8 mouse cellular contexts compared by ENCODE assay signal in the genomic region with DNA sequence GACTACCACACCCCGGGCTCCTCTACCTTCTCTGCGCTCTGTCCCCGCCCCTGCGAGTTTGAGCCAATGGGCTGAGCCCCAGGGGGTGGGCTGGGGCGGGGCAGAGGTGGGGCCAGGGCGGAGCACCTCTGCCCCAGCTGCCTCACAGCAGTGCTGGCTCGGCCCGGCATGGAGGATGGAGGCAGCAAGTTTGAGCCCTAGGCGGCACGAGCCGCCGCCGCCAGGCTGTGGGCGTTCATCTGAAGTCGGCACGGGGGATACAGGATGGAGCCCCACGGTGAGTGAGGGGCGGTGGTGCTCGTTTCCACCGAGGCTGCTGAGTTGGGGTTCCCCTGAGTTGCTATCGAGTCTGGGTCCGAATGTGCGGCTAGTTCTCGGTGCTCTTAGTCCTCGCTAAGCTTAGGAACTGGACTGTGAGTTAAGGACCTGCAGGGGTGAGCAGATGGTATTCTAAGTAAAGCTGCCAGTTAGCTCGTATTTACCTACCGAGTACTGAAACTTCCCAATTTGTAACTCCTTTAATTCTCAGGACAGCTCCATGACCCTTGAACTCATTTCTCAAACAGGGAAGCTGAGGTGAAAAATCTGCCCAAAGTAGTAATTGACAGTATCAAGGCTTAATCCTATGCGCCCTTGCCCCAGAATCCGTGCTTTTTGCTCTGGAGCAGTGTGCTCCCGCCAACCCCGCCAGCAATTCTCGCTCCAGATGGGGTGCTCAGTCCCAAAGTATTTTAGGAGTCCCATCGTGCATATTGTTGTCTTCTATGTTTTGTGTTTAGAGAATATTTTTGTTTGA. TPM values are rescaled to one million over a fixed set of nuclear protein-coding genes. Genes with fewer than 3 reads are reported as not detected.
DNase-seq lines count a peak whose midpoint lies in the region; ATAC-seq and TF ChIP-seq lines count a peak whose summit lies in the region.

No protein-coding gene starts in this region.

- H3K9ac ChIP-seq in forebrain, embryonic 11.5 days (ENCODE audit: low read length): peak overlapping the region; percentile 54
- H3K9ac ChIP-seq in heart, embryonic 15.5 days: peak overlapping the region; percentile 67
- H3K9ac ChIP-seq in liver, embryonic 15.5 days: peak overlapping the region; percentile 51
- H3K9ac ChIP-seq in neural tube, embryonic 12.5 days: peak overlapping the region; percentile 33; the same call in 1 of the 2 replicates
- H3K9ac ChIP-seq in stomach, postnatal 0 days (ENCODE audit: low read length): peak overlapping the region; percentile 66

- peak; percentile 99 for ATAC-seq in forebrain, embryonic 11.5 days (replicated peaks; ENCODE audit: low FRiP score)
- peak; percentile 100 for ATAC-seq in heart, embryonic 15.5 days (replicated peaks; ENCODE audit: insufficient number of reproducible peaks, insufficient read depth, low FRiP score, low read depth)
- peak; percentile 100 for ATAC-seq in liver, embryonic 15.5 days (ENCODE audit: insufficient read depth)
- ATAC-seq in neural tube, embryonic 12.5 days (ENCODE audit: low FRiP score, low read depth): peak; percentile 99
- peak; percentile 100 for ATAC-seq in stomach, postnatal 0 days (ENCODE audit: low FRiP score, low TSS enrichment)

- TF ChIP-seq CTCF in E14TG2a.4 (conservative IDR thresholded peaks at IDR 0.05; ENCODE audit: low read length): no peak
- peak; percentile 14; the same call in 1 of the 2 replicates for TF ChIP-seq CTCF in stomach, postnatal 0 days (IDR thresholded peaks at IDR 0.05; ENCODE audit: low read depth)

- H3K4me1 ChIP-seq in E14TG2a.4 (replicated peaks; ENCODE audit: low read depth, low read length): peaks cover 20% of the 10 kb centered on the region
- peaks cover 4% of the 10 kb centered on the region; the same call in 1 of the 2 replicates for H3K4me1 ChIP-seq in forebrain, embryonic 11.5 days (replicated peaks; ENCODE audit: control insufficient read depth, insufficient read depth, low read length)
- peaks cover 11% of the 10 kb centered on the region for H3K4me1 ChIP-seq in heart, embryonic 15.5 days (replicated peaks)
- peaks cover 17% of the 10 kb centered on the region for H3K4me1 ChIP-seq in liver, embryonic 15.5 days (replicated peaks)
- H3K4me1 ChIP-seq in neural tube, embryonic 12.5 days: peaks cover 3% of the 10 kb centered on the region; the same call in 1 of the 2 replicates
- no peaks in the 10 kb centered on the region for H3K4me1 ChIP-seq in stomach, postnatal 0 days (replicated peaks; ENCODE audit: control insufficient read depth, insufficient read depth)

- H3K27me3 ChIP-seq in E14TG2a.4 (ENCODE audit: insufficient read depth, low read length): 0 out of 2 replicates have a peak, but pooled peaks cover 4% of the 10 kb centered on the region
- no peaks in the 10 kb centered on the region; the same call in 1 of the 2 replicates for H3K27me3 ChIP-seq in forebrain, embryonic 11.5 days (ENCODE audit: control insufficient read depth, insufficient read depth, low read length)
- no peaks in the 10 kb centered on the region for H3K27me3 ChIP-seq in heart, embryonic 15.5 days
- no peaks in the 10 kb centered on the region for H3K27me3 ChIP-seq in liver, embryonic 15.5 days
- H3K27me3 ChIP-seq in neural tube, embryonic 12.5 days (replicated peaks): no peaks in the 10 kb centered on the region
- H3K27me3 ChIP-seq in stomach, postnatal 0 days (ENCODE audit: control insufficient read depth, insufficient read depth, low read length): no peaks in the 10 kb centered on the region

- H3K9me3 ChIP-seq in E14TG2a.4 (ENCODE audit: low read length): no peaks in the 10 kb centered on the region
- H3K9me3 ChIP-seq in forebrain, embryonic 11.5 days (ENCODE audit: control insufficient read depth, low read length): no peaks in the 10 kb centered on the region
- H3K9me3 ChIP-seq in heart, embryonic 15.5 days (replicated peaks): no peaks in the 10 kb centered on the region
- no peaks in the 10 kb centered on the region for H3K9me3 ChIP-seq in liver, embryonic 15.5 days (replicated peaks)
- H3K9me3 ChIP-seq in neural tube, embryonic 12.5 days: no peaks in the 10 kb centered on the region
- H3K9me3 ChIP-seq in stomach, postnatal 0 days (ENCODE audit: control insufficient read depth, low read length): no peaks in the 10 kb centered on the region

- no peaks in the 10 kb centered on the region for H3K36me3 ChIP-seq in E14TG2a.4 (ENCODE audit: insufficient read depth, low read length)
- H3K36me3 ChIP-seq in forebrain, embryonic 11.5 days (ENCODE audit: control insufficient read depth, insufficient read depth, low read length): no peaks in the 10 kb centered on the region
- H3K36me3 ChIP-seq in heart, embryonic 15.5 days: no peaks in the 10 kb centered on the region
- H3K36me3 ChIP-seq in liver, embryonic 15.5 days (replicated peaks): no peaks in the 10 kb centered on the region
- H3K36me3 ChIP-seq in neural tube, embryonic 12.5 days: no peaks in the 10 kb centered on the region
- H3K36me3 ChIP-seq in stomach, postnatal 0 days (ENCODE audit: control insufficient read depth, insufficient read depth, low read length): no peaks in the 10 kb centered on the region

- peak overlapping the region; percentile 84 for H3K4me3 ChIP-seq in E14TG2a.4 (replicated peaks; ENCODE audit: low read length)
- peak overlapping the region; percentile 49 for H3K4me3 ChIP-seq in forebrain, embryonic 11.5 days (ENCODE audit: low read depth, low read length)
- H3K4me3 ChIP-seq in heart, embryonic 15.5 days: peak overlapping the region; percentile 64
- peak overlapping the region; percentile 65 for H3K4me3 ChIP-seq in liver, embryonic 15.5 days (replicated peaks)
- peak overlapping the region; percentile 36 for H3K4me3 ChIP-seq in neural tube, embryonic 12.5 days
- peak overlapping the region; percentile 69 for H3K4me3 ChIP-seq in stomach, postnatal 0 days (ENCODE audit: low read depth, low read length)

- H3K4me2 ChIP-seq in forebrain, embryonic 11.5 days (ENCODE audit: low read depth, low read length, severe bottlenecking): peak overlapping the region; percentile 94
- H3K4me2 ChIP-seq in heart, embryonic 15.5 days: peak overlapping the region; percentile 59
- H3K4me2 ChIP-seq in liver, embryonic 15.5 days: peak overlapping the region; percentile 83
- peak overlapping the region; percentile 75 for H3K4me2 ChIP-seq in neural tube, embryonic 12.5 days (replicated peaks)
- peak overlapping the region; percentile 60 for H3K4me2 ChIP-seq in stomach, postnatal 0 days (replicated peaks; ENCODE audit: low read depth)

- no peak overlapping the region for H3K27ac ChIP-seq in forebrain, embryonic 11.5 days (ENCODE audit: low read depth, low read length)
- H3K27ac ChIP-seq in heart, embryonic 15.5 days: peak overlapping the region; percentile 71
- H3K27ac ChIP-seq in liver, embryonic 15.5 days (replicated peaks): no peak overlapping the region
- H3K27ac ChIP-seq in neural tube, embryonic 12.5 days: no peak overlapping the region
- peak overlapping the region; percentile 53; the same call in 1 of the 2 replicates for H3K27ac ChIP-seq in stomach, postnatal 0 days (replicated peaks)

- TF ChIP-seq EP300 in stomach, postnatal 0 days (optimal IDR thresholded peaks at IDR 0.05): no peak

- WGBS in forebrain, embryonic 11.5 days: under 1% methylated on average over 33 of the region's 33 CpGs
- WGBS in heart, embryonic 15.5 days: under 1% methylated on average over 33 of the region's 33 CpGs
- WGBS in liver, embryonic 15.5 days (ENCODE audit: insufficient replicate concordance): under 1% methylated on average over 33 of the region's 33 CpGs
- 1% methylated on average over 33 of the region's 33 CpGs for WGBS in neural tube, embryonic 12.5 days
- WGBS in stomach, postnatal 0 days: 1% methylated on average over 33 of the region's 33 CpGs

- peak; percentile 81 for DNase-seq in c-Kit-positive CD71-positive TER-119-negative erythroid progenitor cells, embryonic 14.5 days (ENCODE audit: low read depth)
- DNase-seq in forebrain, embryonic 11.5 days (ENCODE audit: low spot score): peak; percentile 92
- DNase-seq in kidney, postnatal 25 days: peak; percentile 94 to 97
- peak; percentile 94 for DNase-seq in stomach, postnatal 0 days (ENCODE audit: low spot score)

RNA-seq across cellular contexts. Expression of a gene that starts 15.5 kb away (rescaled TPM):
- 31.0 and 35.0 TPM in 2 replicates for polyA plus RNA-seq in forebrain, embryonic 11.5 days (2014; fragmentation: Nextera tagmentation; extraction: Ambion mirVana)
- polyA plus RNA-seq in heart, embryonic 15.5 days (2015; fragmentation: Nextera tagmentation; extraction: Ambion mirVana): 45.3 and 48.1 TPM in 2 replicates
- 5.4 and 5.5 TPM in 2 replicates for polyA plus RNA-seq in liver, embryonic 15.5 days (2015; fragmentation: Nextera tagmentation; extraction: Ambion mirVana)
- 38.0 and 40.5 TPM in 2 replicates for polyA plus RNA-seq in neural tube, embryonic 12.5 days (2016; fragmentation: Nextera tagmentation; extraction: Ambion mirVana)
- 15.4 and 16.6 TPM in 2 replicates for polyA plus RNA-seq in stomach, postnatal 0 days (2015; fragmentation: Nextera tagmentation; extraction: Ambion mirVana)

Comparison
In these comparisons a context has a peak if more than half of its experiments do, and no peak if none do; other contexts are left out.
1. H3K27ac ChIP-seq: peak in heart, embryonic 15.5 days (single experiment) and stomach, postnatal 0 days (single experiment); none in forebrain, embryonic 11.5 days (single experiment), liver, embryonic 15.5 days (single experiment) and neural tube, embryonic 12.5 days (single experiment).
2. Peak in every context shown above with its lines, with median percentiles within 50 percentile points of each other: H3K4me3 ChIP-seq, DNase-seq, ATAC-seq, H3K4me2 ChIP-seq and H3K9ac ChIP-seq.